In genomic region chr5:36179708-36180107, GRCm38 (mm10) we compare ENCODE assay signal across 33 mouse cellular contexts. TPM values are rescaled to one million over a fixed set of nuclear protein-coding genes. Genes with fewer than 3 reads are reported as not detected.
"Had no signal": no experiment of that assay in that cellular context is flagged by ENCODE, and none has a peak within 500 bp of the region (broad histone marks: within the 10 kb centered on the region; RNA-seq: fewer than 3 reads in every experiment).

No protein-coding gene starts in this region.

- DNase-seq: cerebellum, adult 2 months; cerebellum, adult 8-10 months; cerebellum, adult 9-10 months; cerebellum, adult 9-11 months; cerebellum, postnatal 10 days; cerebellum, postnatal 14 days; cerebellum, postnatal 25 days; cerebellum, postnatal 36 days; embryo, embryonic 11 days; forebrain, postnatal 0 days; gastrocnemius, adult 2 months; gastrocnemius, postnatal 10 days; gastrocnemius, postnatal 14 days; gastrocnemius, postnatal 25 days; gastrocnemius, postnatal 36 days; heart, adult 11 months; heart, adult 18-20 months; heart, adult 2 months had no signal

- H3K27ac ChIP-seq: embryonic facial prominence, embryonic 10.5 days; embryonic facial prominence, embryonic 12.5 days; embryonic facial prominence, embryonic 13.5 days; embryonic facial prominence, embryonic 15.5 days; forebrain, embryonic 10.5 days; forebrain, embryonic 12.5 days; forebrain, embryonic 13.5 days; forebrain, embryonic 15.5 days; gastrocnemius, adult 2 months; heart, adult 2 months had no signal

- H3K27me3 ChIP-seq: embryonic facial prominence, embryonic 12.5 days; embryonic facial prominence, embryonic 13.5 days; embryonic facial prominence, embryonic 15.5 days; forebrain, embryonic 12.5 days; forebrain, embryonic 13.5 days; forebrain, embryonic 15.5 days had no signal

- H3K4me3 ChIP-seq: embryonic facial prominence, embryonic 10.5 days; embryonic facial prominence, embryonic 12.5 days; embryonic facial prominence, embryonic 13.5 days; embryonic facial prominence, embryonic 15.5 days; erythroblast, embryonic 14.5 days; forebrain, embryonic 10.5 days; forebrain, embryonic 12.5 days; forebrain, embryonic 13.5 days; forebrain, embryonic 15.5 days; gastrocnemius, adult 2 months; heart, adult 2 months had no signal

- H3K36me3 ChIP-seq: embryonic facial prominence, embryonic 10.5 days; embryonic facial prominence, embryonic 12.5 days; embryonic facial prominence, embryonic 13.5 days; embryonic facial prominence, embryonic 15.5 days; forebrain, embryonic 10.5 days; forebrain, embryonic 12.5 days; forebrain, embryonic 15.5 days had no signal

- H3K4me2 ChIP-seq: embryonic facial prominence, embryonic 12.5 days; embryonic facial prominence, embryonic 13.5 days; embryonic facial prominence, embryonic 15.5 days; forebrain, embryonic 12.5 days; forebrain, embryonic 13.5 days; forebrain, embryonic 15.5 days had no signal

RNA-seq across cellular contexts. Expression of gene Psapl1, which starts 24.1 kb away (rescaled TPM):
- total RNA-seq: common myeloid progenitor, adult 5-6 weeks; forebrain, postnatal 0 days; gastrocnemius, adult 2 months; gastrocnemius, adult 8-10 months; gastrocnemius, postnatal 10 days; gastrocnemius, postnatal 14 days; gastrocnemius, postnatal 25 days; gastrocnemius, postnatal 36 days; granulocyte monocyte progenitor cell, adult 5-6 weeks; heart, adult 18-20 months; heart, adult 2 months had no signal
- polyA plus RNA-seq: cerebellum, adult 2 months; cortical plate, adult 2 months; erythroblast, embryonic 14.5 days; forebrain, embryonic 14.5 days; forebrain, postnatal 0 days; frontal cortex, adult 2 months had no signal
